Mouse (Mus musculus) left cerebral cortex, adult 2 months (tissue): ENCODE data around the gene Exoc4. TPM values are rescaled to one million over a fixed set of nuclear protein-coding genes. Genes with fewer than 3 reads are reported as not detected.

Experiments used
- DNase-seq, 2 experiments: peaks; one replicate each; pipeline ENCODE4 v3.0.0; 2021 to 2022; ENCODE audit warnings: low spot score in 2 of 2, mixed read lengths in 1 of 2; ENCODE audit errors: extremely low spot score in 1 of 2
- H3K27ac ChIP-seq: fragments of 200-600 bp; 2 replicates; pipeline ENCODE4 v1.8.1; 2022
- H3K4me3 ChIP-seq: fragments of 200-600 bp; 2 replicates; pipeline ENCODE4 v1.8.1; 2022
- CTCF ChIP-seq: fragments of 200-600 bp; IDR thresholded peaks from 2 replicates; pipeline ENCODE4 v1.8.1; 2022; ENCODE audit warnings: antibody characterized with exemption, mild to moderate bottlenecking, moderate library complexity
- intact Hi-C: fragments of 180-260 bp; cut with DNase I; formaldehyde crosslinking; loops from one replicate; pipeline ENCODE4 v1.15.1; 2025
- total RNA-seq, 2 experiments: library from RNA; stranded (reverse); gene quantifications; 2 replicates each; pipeline ENCODE4 v1.2.3; 2021

The Exoc4 gene
- total RNA-seq, 2 experiments from 2014 or later: 75.6 to 80.2 TPM

- TF ChIP-seq CTCF: no peak
- Histone ChIP-seq H3K27ac (no peak overlapping the region), H3K4me3 (no peak overlapping the region)
- DNase-seq: no peak
- intact Hi-C loops: no loop called here
Measured at GRCm38 (mm10) chr6:33738857-33739291, 490.0 kb downstream of the Exoc4 start.

GRCm38 (mm10) chr6:33739304-33739703 is 490.4 kb downstream of the Exoc4 start:
- DNase-seq: no peak
- Histone ChIP-seq H3K4me3 (no peak overlapping the region), H3K27ac (no peak overlapping the region)
- intact Hi-C loops: no loop called here
- TF ChIP-seq CTCF: no peak

DNA sequence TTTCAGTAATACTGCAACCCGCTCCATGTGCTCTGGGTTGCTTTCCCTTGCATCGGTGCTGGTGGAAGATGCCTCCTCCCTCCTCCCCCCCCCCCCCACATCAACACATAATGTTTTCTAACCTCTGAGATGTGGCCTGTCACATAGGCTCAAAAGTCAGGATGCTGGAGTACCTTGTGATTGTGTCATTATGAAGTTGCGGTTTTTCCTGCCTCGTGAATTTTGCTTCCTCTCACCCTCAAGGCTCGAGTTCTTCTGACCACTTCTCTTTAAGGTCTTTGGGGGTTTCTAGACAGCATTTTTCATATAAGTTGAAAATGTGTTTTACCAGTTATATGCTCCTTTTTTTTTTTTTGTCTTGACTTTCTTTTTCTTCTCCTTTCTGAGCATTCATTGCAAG is 507.1 kb downstream of the Exoc4 start:
- DNase-seq: no peak
- no peak overlapping the region for H3K4me3 ChIP-seq
- intact Hi-C loops: no loop called here
- no peak overlapping the region for H3K27ac ChIP-seq
- TF ChIP-seq CTCF: no peak

DNA sequence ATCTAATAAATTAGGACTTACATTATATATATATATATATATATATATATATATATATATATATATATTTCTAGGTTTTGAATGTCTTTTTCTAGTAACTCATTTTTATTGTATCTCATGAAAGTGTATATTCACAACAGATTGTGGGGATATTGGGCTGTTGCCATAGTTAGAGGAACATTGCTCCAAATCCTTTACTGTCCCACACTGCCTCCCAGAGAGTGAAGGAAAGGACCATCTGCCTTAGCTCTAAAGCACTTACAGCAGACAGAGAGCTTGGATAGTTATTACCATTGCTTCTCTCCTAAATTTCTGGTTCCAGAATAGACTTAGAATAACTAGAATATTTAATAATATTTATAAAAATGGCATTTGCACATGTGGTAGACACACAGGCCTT is 512.7 kb downstream of the Exoc4 start:
- intact Hi-C loops: no loop called here
- Histone ChIP-seq H3K27ac (no peak overlapping the region), H3K4me3 (no peak overlapping the region)
- no peak for TF ChIP-seq CTCF
- no peak for DNase-seq

GRCm38 (mm10) chr6:33763245-33763644 is 514.4 kb downstream of the Exoc4 start:
- DNase-seq: peak; percentile 57 to 74
- no peak overlapping the region for H3K27ac ChIP-seq
- no peak overlapping the region for H3K4me3 ChIP-seq
- intact Hi-C loops: loop anchor here (1.0 kb wide), 1 partner anchor 42 kb away; no protein-coding TSS in a partner anchor
- no peak for TF ChIP-seq CTCF

DNA sequence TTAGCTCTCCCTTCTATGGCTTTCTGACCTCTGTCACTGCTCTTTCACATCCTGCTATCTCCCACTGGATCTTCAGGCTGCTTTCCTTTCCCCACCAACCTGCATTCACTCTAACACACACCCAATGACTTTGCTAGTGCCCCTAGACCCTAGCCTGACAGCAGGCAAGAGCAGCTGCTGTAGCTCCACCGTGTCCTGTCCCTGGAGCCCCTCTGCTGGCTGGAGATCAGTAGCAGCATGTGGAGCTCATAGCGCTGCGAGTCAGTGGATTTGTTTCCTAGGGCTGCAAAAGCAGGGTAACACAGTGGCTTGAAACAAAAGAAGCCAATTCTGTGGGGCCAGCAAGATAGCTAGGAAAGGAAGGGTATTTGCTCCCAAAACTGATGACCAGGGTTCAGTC is 515.1 kb downstream of the Exoc4 start:
- no peak for TF ChIP-seq CTCF
- no peak for DNase-seq
- intact Hi-C loops: loop anchor here (1.0 kb wide), 1 partner anchor 41 kb away; no protein-coding TSS in a partner anchor
- Histone ChIP-seq H3K4me3 (no peak overlapping the region), H3K27ac (no peak overlapping the region)

DNA sequence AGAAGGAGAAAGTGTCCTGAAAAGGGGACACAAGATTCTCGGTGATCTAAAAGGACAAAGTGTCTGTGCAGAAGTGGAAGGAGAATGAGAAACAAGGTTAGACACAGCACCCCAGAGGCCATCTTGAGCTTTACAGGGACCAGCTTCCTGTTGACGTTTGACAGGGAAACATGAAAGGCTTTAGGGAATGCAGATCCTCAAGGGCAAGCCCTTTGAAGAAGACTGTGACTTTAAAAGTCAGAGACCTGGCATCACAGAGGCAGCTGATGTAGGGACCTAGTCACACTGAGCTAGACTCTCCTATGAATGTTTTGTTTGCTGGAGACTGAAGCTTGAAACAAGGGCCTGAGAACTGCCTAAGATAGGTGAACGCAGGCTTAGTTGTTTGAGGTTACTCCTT is 520.4 kb downstream of the Exoc4 start:
- no peak for TF ChIP-seq CTCF
- DNase-seq: no peak
- H3K27ac ChIP-seq: no peak overlapping the region
- intact Hi-C loops: no loop called here
- H3K4me3 ChIP-seq: no peak overlapping the region

DNA sequence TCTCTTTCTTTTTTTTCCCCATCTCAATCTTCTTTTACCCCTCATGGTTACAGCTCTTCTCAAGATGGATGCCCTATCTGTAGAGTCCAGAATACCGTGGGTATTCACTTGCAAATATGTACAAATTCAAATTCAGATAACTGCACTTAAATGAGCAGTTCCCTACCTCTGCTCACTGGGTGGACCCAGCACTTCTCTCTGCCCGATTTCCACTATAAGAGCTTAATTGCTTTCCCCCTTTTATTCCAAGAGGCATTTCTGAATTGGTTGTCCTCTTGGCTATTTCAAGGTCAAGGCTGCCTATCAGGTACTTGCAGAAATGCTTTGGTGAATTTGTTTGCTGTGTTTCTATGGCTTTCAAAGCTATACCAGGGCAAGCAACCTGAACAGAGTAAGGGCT is 521.1 kb downstream of the Exoc4 start:
- no peak for DNase-seq
- Histone ChIP-seq H3K27ac (no peak overlapping the region), H3K4me3 (no peak overlapping the region)
- TF ChIP-seq CTCF: no peak
- intact Hi-C loops: no loop called here

DNA sequence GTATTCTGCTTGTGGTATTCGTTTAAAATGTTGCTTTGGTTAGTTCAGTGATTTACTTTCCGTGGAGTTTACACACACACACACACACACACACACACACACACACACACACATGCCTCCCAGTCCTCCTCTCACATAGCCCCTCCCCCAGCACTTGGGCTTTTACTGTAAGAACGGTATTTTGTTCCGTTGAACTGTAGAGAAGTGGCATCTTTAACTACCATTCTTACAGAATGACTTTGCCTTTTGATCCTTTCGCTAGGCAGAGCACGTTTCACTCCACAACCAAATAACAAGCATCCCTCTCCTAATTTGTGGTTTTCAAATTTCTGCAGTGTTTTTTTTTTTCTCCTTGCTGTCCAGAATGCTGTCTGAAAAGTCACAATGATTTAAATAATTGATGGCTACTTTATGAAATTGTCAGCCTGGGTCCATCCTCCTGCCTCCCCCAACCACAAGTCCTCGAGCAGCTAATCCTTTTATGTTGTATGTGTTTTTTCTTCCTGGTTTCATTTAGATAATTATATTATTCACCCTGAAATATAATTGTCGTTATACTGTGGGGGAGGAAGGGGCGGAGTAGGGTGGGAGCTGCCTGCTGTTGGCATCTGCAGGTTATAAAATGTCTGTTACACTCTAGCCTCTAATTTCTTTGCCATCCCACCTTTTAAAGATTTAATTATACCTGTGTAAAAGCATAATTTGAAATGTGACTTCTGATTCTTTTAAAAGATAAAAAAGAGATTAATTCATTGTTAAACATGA is 523.8 kb downstream of the Exoc4 start:
- TF ChIP-seq CTCF: no peak
- Histone ChIP-seq H3K27ac (no peak overlapping the region), H3K4me3 (no peak overlapping the region)
- intact Hi-C loops: no loop called here
- DNase-seq: no peak

DNA sequence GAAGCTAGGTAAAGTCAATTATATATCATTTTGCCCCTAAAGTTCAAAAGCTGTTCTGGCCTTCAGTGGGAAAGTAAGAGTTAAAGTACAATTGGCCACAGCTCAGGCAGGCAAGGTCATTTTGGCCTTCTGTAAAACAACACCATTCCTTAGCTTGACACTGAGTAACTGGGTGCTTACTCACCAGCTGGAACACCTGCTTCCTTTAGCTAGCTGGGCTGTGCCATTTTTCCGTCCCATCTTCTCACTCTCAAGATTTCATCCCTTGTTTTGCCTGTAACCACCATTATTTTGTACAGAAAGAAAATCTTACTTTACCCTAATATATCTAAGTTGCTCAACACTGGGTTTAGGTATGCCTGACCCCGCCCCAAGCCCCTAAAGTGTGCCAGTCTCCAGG is 543.7 kb downstream of the Exoc4 start:
- Histone ChIP-seq H3K4me3 (no peak overlapping the region), H3K27ac (no peak overlapping the region)
- no peak for DNase-seq
- no peak for TF ChIP-seq CTCF
- intact Hi-C loops: no loop called here

GRCm38 (mm10) chr6:33801254-33801653 is 552.4 kb downstream of the Exoc4 start:
- TF ChIP-seq CTCF: no peak
- no peak for DNase-seq
- intact Hi-C loops: no loop called here
- no peak overlapping the region for H3K4me3 ChIP-seq
- H3K27ac ChIP-seq: no peak overlapping the region

DNA sequence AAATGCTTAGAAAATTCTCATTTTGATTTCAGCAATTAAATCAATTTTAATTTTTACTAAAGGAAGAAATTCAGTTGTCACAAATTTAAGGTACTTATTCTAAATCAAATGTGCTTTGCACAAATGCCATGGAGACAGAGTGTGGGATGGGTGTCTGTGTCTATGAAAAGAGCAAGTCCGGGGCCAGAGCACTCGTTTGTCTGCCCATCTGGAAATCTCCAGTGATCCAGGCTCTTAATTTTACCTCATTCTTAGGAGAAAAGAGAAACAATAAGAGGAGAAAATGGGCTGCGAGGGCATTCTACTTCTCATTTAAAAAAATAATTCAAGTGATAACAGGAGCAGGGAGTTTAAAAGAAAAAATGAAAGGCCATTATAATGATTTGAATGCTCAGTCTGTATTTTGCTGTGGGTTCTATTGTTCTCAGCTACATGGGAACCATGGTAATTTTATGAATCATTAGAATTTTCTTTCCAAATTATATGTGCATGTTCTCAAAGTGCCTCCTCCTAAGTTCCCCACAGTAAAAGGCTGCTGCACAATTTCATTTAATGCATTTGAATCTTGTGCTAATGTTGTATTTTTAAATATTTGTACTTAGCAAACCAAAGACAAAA is 554.7 kb downstream of the Exoc4 start:
- no peak for TF ChIP-seq CTCF
- no peak overlapping the region for H3K27ac ChIP-seq
- no peak overlapping the region for H3K4me3 ChIP-seq
- no peak for DNase-seq
- intact Hi-C loops: loop anchor here (2.0 kb wide), 1 partner anchor 19 kb away; no protein-coding TSS in a partner anchor

DNA sequence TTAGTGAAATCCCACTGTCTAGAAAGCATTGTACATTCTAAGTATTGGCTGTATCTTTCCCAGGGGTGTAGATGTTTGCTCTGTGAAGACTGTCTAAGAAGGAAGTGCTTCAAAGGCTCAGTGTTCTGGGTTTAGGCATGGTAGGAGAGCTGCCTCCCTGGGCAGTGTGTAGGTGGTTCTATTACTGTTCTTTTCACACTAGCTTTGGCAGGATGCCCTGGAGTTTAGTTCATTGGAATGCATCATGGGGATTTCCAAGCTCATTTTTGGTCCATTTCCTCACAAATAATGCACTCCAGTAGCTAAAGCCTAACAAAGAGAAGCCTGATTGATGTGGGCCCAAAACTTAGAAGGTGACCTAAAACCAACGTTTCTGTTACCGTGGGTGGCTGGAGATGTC is 555.9 kb downstream of the Exoc4 start:
- no peak overlapping the region for H3K4me3 ChIP-seq
- H3K27ac ChIP-seq: peak overlapping the region; percentile 45; the same call in 1 of the 2 replicates
- intact Hi-C loops: loop anchor here (1.0 to 2.0 kb wide), 2 partner anchors 18 to 41 kb away; no protein-coding TSS in a partner anchor
- peak; percentile 65 to 72 for DNase-seq
- TF ChIP-seq CTCF: no peak
